Mouse (Mus musculus) liver, embryonic 14.5 days (tissue): ENCODE results near the gene Adm.

Experiments used
- CTCF ChIP-seq: IDR thresholded peaks from 2 replicates; pipeline ENCODE4 v1.5.1; 2016; ENCODE audit warnings: antibody characterized with exemption, low read depth, control low read depth
- EP300 ChIP-seq: IDR thresholded peaks from 2 replicates; pipeline ENCODE4 v1.6.1; 2016; ENCODE audit warnings: antibody characterized with exemption, low read depth

DNA sequence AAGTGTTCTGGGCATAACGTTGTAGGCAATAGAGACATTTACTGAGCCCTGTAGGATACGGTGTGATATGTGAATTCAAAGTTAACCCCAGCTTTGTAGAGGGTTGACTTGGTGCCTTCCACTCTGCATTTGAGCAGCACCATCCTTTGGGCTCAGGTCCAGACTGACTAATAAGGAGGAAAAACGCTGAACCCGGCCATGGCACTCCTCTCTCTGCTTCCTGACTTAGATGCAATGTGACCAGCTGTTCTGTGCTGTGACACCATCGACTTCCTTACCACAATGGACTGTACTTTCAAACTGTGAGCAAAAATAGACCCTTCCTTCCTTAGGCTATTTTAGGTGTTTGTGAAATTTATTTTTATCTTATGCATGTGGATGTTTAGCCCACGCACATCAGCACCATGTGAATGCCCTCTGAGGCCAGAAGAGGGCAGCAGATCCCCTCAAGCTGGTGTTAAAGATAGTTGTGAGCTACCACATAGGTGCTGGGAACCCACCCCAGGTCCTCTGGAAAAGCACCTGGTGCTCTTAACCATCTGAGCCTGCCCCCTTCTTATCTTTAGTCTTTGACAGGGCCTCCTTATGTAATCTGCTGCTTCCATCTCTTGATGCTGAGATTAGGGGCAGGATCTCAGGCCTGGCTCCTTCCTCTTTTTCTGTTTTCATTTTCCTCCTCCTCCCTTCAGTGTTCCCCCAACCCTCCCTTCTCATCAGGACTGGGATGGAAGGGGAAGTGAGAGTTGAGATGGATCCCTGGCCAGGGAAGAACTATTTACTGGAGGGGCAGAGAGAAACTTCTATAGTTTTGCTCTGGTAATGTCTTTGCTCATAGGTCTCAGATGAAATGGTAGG lies 21.9 kb downstream of the Adm start:
- TF ChIP-seq CTCF (peak; percentile 20; the same call in 1 of the 2 replicates), EP300 (no peak)
